Mouse (Mus musculus): ENCODE data around the gene Dll4.

DNA sequence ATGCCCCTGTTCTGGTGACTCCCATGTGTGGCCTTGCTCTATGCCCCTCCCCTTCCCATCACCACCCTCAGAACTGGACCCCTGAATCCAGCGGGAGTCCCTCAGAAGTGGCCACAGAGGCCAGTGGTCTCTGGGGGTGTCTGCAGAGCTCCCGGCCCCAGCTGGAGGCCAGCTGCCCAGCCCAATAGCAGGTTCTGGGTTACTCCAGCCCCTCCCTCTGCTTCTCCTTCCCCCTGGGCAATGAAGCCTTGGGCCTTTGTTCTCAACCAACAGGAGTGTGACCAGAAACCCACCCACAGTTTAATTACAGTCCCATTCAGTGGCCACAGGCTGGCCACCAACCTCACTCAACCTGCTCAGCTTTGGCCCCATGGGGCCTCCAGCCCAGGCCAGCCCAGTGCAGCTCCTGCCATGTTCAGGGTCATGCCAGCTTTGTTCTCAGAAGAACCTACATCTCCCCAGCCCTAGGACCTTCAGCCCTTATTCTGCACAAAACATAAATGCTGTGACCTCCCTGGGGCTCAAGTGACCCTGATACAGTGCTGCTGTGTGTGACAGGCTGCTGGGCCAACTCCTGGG is 13.1 kb upstream of the Dll4 start:
- TF ChIP-seq TAL1 (IDR thresholded peaks at IDR 0.05; ENCODE audit: low read length) (no peak), GATA1 (IDR thresholded peaks at IDR 0.05; ENCODE audit: low read length) (no peak)
